Mouse (Mus musculus): Measurements from ENCODE around the gene Il20ra. TPM values are rescaled to one million over a fixed set of nuclear protein-coding genes. Genes with fewer than 3 reads are reported as not detected.
"Not testable (repeated sequence)": the region's sequence is repeated elsewhere in the genome, so short reads cannot be mapped to it uniquely, and the experiment has no call there.

The Il20ra gene
- polyA plus RNA-seq, 1 experiment from 2014 or later: 0.36 TPM

GRCm38 (mm10) chr10:19724158-19724832 lies 11.9 kb downstream of the Il20ra start:
- ATAC-seq (ENCODE audit: low FRiP score, low TSS enrichment): no peak
- DNase-seq (ENCODE audit: low spot score): no peak
- TF ChIP-seq EP300 (optimal IDR thresholded peaks at IDR 0.05): no peak
- no peak for TF ChIP-seq CTCF (IDR thresholded peaks at IDR 0.05; ENCODE audit: low read depth)
- 89% methylated on average over 11 of the region's 11 CpGs for WGBS
- H3K9ac ChIP-seq (ENCODE audit: low read length): no peak overlapping the region
- H3K4me1 ChIP-seq (replicated peaks; ENCODE audit: control insufficient read depth, insufficient read depth): no peaks in the 10 kb centered on the region
- H3K36me3 ChIP-seq (ENCODE audit: control insufficient read depth, insufficient read depth, low read length): no peaks in the 10 kb centered on the region
- no peak overlapping the region for H3K27ac ChIP-seq (replicated peaks)
- H3K27me3 ChIP-seq (ENCODE audit: control insufficient read depth, insufficient read depth, low read length): no peaks in the 10 kb centered on the region
- no peak overlapping the region for H3K4me2 ChIP-seq (replicated peaks; ENCODE audit: low read depth)
- no peak overlapping the region for H3K4me3 ChIP-seq (ENCODE audit: low read depth, low read length)
- H3K9me3 ChIP-seq (ENCODE audit: control insufficient read depth, low read length): no peaks in the 10 kb centered on the region

- not testable (repeated sequence) for H3K4me2 ChIP-seq (replicated peaks; ENCODE audit: low read depth); H3K27ac ChIP-seq (replicated peaks); H3K4me1 ChIP-seq (replicated peaks; ENCODE audit: control insufficient read depth, insufficient read depth); H3K27me3 ChIP-seq (ENCODE audit: control insufficient read depth, insufficient read depth, low read length); ATAC-seq (ENCODE audit: low FRiP score, low TSS enrichment); H3K9ac ChIP-seq (ENCODE audit: low read length); H3K9me3 ChIP-seq (ENCODE audit: control insufficient read depth, low read length); H3K36me3 ChIP-seq (ENCODE audit: control insufficient read depth, insufficient read depth, low read length); DNase-seq (ENCODE audit: low spot score); H3K4me3 ChIP-seq (ENCODE audit: low read depth, low read length)
- 91% methylated on average over 2 of the region's 2 CpGs for WGBS
Measured at GRCm38 (mm10) chr10:19738442-19738841, 26.1 kb downstream of the Il20ra start.

GRCm38 (mm10) chr10:19745662-19746061 lies 33.3 kb downstream of the Il20ra start:
- H3K4me3 ChIP-seq (ENCODE audit: low read depth, low read length): no peak overlapping the region
- ATAC-seq (ENCODE audit: low FRiP score, low TSS enrichment) (no peak), DNase-seq (ENCODE audit: low spot score) (no peak)
- 44% methylated on average over 1 of the region's 1 CpGs for WGBS
- H3K9me3 ChIP-seq (ENCODE audit: control insufficient read depth, low read length): no peaks in the 10 kb centered on the region
- H3K4me1 ChIP-seq (replicated peaks; ENCODE audit: control insufficient read depth, insufficient read depth): no peaks in the 10 kb centered on the region
- no peaks in the 10 kb centered on the region for H3K27me3 ChIP-seq (ENCODE audit: control insufficient read depth, insufficient read depth, low read length)
- H3K9ac ChIP-seq (ENCODE audit: low read length): no peak overlapping the region
- no peaks in the 10 kb centered on the region for H3K36me3 ChIP-seq (ENCODE audit: control insufficient read depth, insufficient read depth, low read length)
- TF ChIP-seq EP300 (optimal IDR thresholded peaks at IDR 0.05): no peak
- TF ChIP-seq CTCF (IDR thresholded peaks at IDR 0.05; ENCODE audit: low read depth): peak; percentile 57
- no peak overlapping the region for H3K27ac ChIP-seq (replicated peaks)
- no peak overlapping the region for H3K4me2 ChIP-seq (replicated peaks; ENCODE audit: low read depth)

GRCm38 (mm10) chr10:19746156-19746555 lies 33.8 kb downstream of the Il20ra start:
- ATAC-seq (ENCODE audit: low FRiP score, low TSS enrichment): no peak
- H3K27me3 ChIP-seq (ENCODE audit: control insufficient read depth, insufficient read depth, low read length): no peaks in the 10 kb centered on the region
- H3K4me2 ChIP-seq (replicated peaks; ENCODE audit: low read depth): no peak overlapping the region
- H3K4me3 ChIP-seq (ENCODE audit: low read depth, low read length): no peak overlapping the region
- TF ChIP-seq EP300 (optimal IDR thresholded peaks at IDR 0.05) (no peak), CTCF (IDR thresholded peaks at IDR 0.05; ENCODE audit: low read depth) (no peak)
- DNase-seq (ENCODE audit: low spot score): no peak
- no peaks in the 10 kb centered on the region for H3K9me3 ChIP-seq (ENCODE audit: control insufficient read depth, low read length)
- H3K9ac ChIP-seq (ENCODE audit: low read length): no peak overlapping the region
- 84% methylated on average over 1 of the region's 1 CpGs for WGBS
- no peak overlapping the region for H3K27ac ChIP-seq (replicated peaks)
- H3K4me1 ChIP-seq (replicated peaks; ENCODE audit: control insufficient read depth, insufficient read depth): no peaks in the 10 kb centered on the region
- H3K36me3 ChIP-seq (ENCODE audit: control insufficient read depth, insufficient read depth, low read length): no peaks in the 10 kb centered on the region

- H3K27me3 ChIP-seq (ENCODE audit: control insufficient read depth, insufficient read depth, low read length): no peaks in the 10 kb centered on the region
- H3K4me1 ChIP-seq (replicated peaks; ENCODE audit: control insufficient read depth, insufficient read depth): no peaks in the 10 kb centered on the region
- WGBS: 54% methylated on average over 4 of the region's 4 CpGs
- DNase-seq (ENCODE audit: low spot score) (no peak), ATAC-seq (ENCODE audit: low FRiP score, low TSS enrichment) (no peak)
- no peak overlapping the region for H3K4me3 ChIP-seq (ENCODE audit: low read depth, low read length)
- no peak overlapping the region for H3K9ac ChIP-seq (ENCODE audit: low read length)
- no peaks in the 10 kb centered on the region for H3K36me3 ChIP-seq (ENCODE audit: control insufficient read depth, insufficient read depth, low read length)
- no peaks in the 10 kb centered on the region for H3K9me3 ChIP-seq (ENCODE audit: control insufficient read depth, low read length)
- TF ChIP-seq EP300 (optimal IDR thresholded peaks at IDR 0.05) (no peak), CTCF (IDR thresholded peaks at IDR 0.05; ENCODE audit: low read depth) (no peak)
- no peak overlapping the region for H3K4me2 ChIP-seq (replicated peaks; ENCODE audit: low read depth)
- H3K27ac ChIP-seq (replicated peaks): no peak overlapping the region
Measured at GRCm38 (mm10) chr10:19747661-19748060, 35.3 kb downstream of the Il20ra start.

GRCm38 (mm10) chr10:19765459-19765858 lies 53.1 kb downstream of the Il20ra start:
- Histone ChIP-seq H3K9me3 (ENCODE audit: control insufficient read depth, low read length) (no peaks in the 10 kb centered on the region), H3K27me3 (ENCODE audit: control insufficient read depth, insufficient read depth, low read length) (no peaks in the 10 kb centered on the region), H3K36me3 (ENCODE audit: control insufficient read depth, insufficient read depth, low read length) (no peaks in the 10 kb centered on the region), H3K27ac (replicated peaks) (no peak overlapping the region), H3K4me1 (replicated peaks; ENCODE audit: control insufficient read depth, insufficient read depth) (no peaks in the 10 kb centered on the region), H3K4me2 (replicated peaks; ENCODE audit: low read depth) (no peak overlapping the region), H3K4me3 (ENCODE audit: low read depth, low read length) (no peak overlapping the region), H3K9ac (ENCODE audit: low read length) (no peak overlapping the region)
- ATAC-seq (ENCODE audit: low FRiP score, low TSS enrichment): no peak
- WGBS: 76% methylated on average over 2 of the region's 2 CpGs
- TF ChIP-seq CTCF (IDR thresholded peaks at IDR 0.05; ENCODE audit: low read depth) (no peak), EP300 (optimal IDR thresholded peaks at IDR 0.05) (no peak)
- DNase-seq (ENCODE audit: low spot score): no peak

Measured in stomach, postnatal 0 days (tissue).